Mouse (Mus musculus) spleen, adult 12 weeks (tissue): ENCODE data around the gene Gzf1.

Experiments
- DNase-seq: peaks from one replicate; pipeline ENCODE4 v3.0.0; 2022; ENCODE audit warnings: low spot score

Gene Gzf1

GRCm38 (mm10) chr2:148706409-148707201 lies 25.8 kb downstream of the Gzf1 start:
- DNase-seq = no peak

- no peak for DNase-seq
Measured at GRCm38 (mm10) chr2:148707202-148707530, 26.3 kb downstream of the Gzf1 start.

- DNase-seq = no peak
Measured at GRCm38 (mm10) chr2:148712326-148712725, 31.5 kb downstream of the Gzf1 start.

- DNase-seq = no peak
Measured at GRCm38 (mm10) chr2:148717072-148717471, 36.2 kb downstream of the Gzf1 start.

- no peak for DNase-seq
Measured at GRCm38 (mm10) chr2:148719271-148719995, 38.6 kb downstream of the Gzf1 start.

GRCm38 (mm10) chr2:148731614-148732326 lies 50.9 kb downstream of the Gzf1 start:
- DNase-seq = no peak

GRCm38 (mm10) chr2:148732327-148733000 lies 51.6 kb downstream of the Gzf1 start, which contains the start of gene Napb:
TSS of gene Napb (minus strand) at chr2:148732467.
- DNase-seq = peak; percentile 13
